Mouse (Mus musculus) urinary bladder, postnatal 14 days (tissue): Measurements from ENCODE around the gene Gm17402.
A peak's percentile ranks its signal among the peaks of the same experiment; 100 is the strongest.

ENCODE experiments used
- DNase-seq: peaks from one replicate; pipeline ENCODE4 v3.0.0; 2021; ENCODE audit warnings: low spot score

Gene Gm17402

DNA sequence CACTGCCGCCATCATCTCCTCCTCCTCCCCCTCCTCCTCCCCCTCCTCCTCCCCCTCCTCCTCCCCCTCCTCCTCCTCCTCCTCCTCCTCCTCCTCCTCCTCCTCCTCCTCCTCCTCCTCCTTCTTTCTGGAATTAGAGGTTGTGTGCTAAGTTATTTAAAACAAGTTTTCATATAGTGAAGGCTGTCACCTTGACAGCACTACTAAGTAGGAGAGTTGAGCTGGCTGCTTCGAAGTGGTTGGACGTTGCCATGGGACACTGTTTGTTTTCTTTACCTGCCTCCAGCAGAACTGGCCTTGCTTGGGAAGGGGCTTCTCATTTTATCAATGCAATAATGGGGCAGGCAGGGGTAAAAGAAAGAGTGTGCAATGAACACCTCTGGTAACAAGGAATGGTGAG is at the start of gene Gm17402:
TSS of gene Gm17402 (minus strand) at position 101 of the 400 bp plus-strand sequence.
- DNase-seq, result no peak

DNA sequence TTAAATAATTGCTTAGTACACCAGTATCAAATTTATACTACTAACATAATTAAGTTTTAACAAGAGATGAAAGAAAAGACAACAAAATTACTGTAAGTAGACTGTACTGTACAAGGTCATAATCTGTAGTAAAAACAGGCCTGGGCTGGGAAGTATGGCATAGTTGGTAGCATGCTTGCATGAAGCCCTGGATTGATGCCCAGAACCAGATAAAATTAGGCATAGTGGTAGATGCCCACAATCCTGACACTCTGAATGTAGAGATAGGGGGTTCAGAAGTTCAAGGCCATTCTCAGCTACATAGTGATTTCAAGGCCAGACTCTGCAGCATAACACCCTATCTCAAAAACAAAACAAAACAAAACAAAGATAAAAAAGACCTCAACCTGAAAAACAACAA is 3.3 kb upstream of the Gm17402 start:
- no peak for DNase-seq

DNA sequence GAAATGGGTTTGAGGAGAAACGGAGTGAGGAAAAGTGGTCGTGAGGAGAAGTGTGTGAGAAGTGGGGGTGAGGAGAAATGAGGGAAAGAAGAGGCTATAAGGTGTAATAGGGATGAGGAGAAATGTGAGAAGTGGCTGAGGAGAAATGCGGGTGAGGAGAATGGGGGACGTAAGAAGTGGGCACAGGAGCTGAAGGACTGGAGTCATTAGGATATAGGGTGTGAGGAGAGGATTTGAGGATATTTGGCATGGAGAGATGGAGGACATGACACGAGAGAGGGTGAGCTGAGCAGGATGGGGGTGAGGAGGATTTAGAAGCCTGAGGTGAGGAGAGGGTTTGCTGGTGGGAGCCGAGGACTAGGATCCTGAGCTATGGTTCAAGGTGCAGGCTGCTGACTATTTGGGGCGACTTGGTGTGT is 594 bp downstream of the Gm17402 start:
- DNase-seq, result no peak

DNA sequence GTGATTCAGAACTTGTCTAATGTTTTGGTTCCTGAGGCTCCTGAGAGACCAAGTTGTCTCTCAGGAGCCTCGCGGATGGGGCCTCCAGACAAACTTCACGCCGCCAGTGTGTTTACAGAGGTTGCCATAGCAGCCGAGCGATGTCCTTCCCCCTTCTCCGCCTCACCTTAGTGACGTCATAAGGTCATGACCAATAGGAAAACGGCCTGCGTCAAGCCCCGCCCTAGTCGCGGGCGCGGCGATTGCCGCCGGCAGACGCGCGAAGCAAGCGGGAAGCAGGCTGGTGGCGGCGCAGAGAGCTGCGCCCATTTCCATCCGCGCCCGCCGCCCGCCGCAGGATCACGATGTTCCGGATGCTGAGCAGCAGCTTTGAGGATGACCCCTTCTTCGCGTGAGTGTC is 1.1 kb downstream of the Gm17402 start, which contains the start of gene Mlf1:
TSS of gene Mlf1 (plus strand) at position 226 of the 400 bp plus-strand sequence.
- peak; percentile 85 for DNase-seq

DNA sequence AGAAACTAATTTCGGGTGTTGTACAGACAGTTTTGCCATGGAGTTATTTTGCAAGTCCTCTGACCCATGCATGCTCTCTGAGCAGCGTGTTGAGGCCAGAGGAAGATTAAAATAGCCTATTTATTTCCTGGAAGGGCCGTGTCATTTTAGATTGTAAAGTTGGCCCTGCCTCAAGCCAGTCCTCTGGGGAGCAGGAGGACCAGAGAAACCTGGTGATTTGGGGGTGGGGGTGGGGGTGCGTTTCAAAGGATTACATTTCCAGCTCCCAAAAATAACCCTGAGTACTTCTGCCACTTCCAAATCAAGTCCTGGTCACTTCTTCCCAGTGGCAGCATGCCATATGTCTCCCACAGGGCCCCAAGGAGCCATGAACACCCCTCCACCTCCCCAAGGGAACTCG is 2.2 kb downstream of the Gm17402 start:
- no peak for DNase-seq

DNA sequence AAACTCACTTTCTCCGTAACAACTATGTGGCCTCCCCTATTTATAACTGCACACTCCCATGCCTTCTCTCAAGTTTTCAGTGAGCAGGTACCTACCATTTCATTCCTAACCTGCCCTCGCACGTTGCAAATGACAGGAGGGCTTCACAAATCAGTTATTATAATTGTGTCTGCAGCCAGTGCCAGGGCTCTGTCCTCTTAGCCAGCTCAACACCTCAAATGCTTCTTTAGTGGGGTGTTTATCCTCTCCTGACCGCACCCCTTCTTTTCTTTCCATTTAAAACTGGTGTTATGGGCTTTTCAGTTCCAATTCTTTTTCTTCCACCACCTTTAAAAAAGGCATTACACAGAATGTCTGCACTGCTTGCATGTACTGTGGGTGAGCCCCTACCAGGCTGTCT is 2.8 kb downstream of the Gm17402 start:
- no peak for DNase-seq

DNA sequence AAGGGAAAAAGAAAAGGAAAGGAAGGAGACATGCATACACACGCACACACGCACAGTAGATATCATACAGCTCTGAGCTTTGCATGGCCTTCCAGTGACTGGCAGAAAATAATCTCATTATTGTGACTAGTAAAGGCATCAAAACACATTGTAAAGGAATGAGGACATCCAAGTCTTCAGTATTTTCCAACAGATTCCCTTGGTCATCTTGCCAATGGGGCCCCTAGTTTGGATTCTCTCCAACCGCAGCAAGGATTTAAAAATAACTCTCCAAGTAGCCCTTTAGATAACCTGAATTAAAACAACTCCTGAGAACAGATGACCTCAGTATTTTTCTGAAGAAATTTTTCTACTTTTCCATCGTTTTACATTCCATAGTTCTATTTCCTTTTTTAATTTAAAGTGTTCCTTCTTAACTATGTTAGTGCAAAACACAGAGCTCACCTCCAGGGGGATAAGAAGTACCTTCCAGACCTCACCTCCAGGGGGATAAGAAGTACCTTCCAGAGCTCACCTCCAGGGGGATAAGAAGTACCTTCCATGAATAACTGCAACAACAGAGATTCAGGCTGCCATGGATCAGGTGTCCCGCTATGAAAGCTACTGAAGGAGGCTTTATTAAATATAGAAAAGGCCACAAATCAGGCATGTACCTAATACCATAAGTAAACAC is 5.4 kb downstream of the Gm17402 start:
- DNase-seq, result no peak

DNA sequence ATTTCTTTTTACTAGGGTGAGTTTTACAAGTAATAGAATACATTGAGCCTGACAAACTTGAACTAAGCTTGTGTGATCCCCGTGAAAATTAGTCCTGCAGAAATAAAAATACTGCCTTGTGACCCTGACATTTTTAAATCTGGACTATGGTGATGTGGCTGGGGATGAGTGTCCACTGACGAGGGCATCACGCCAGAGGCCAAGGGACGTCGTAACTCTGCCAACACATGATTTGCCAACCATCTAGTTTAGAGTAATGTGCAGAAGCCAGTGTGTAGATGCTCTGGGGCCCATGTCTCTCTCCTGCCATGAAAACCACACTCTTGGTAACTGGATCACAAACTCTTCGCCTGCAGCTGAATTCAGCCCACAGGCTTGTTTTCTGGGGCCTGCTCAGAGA is 7.5 kb downstream of the Gm17402 start:
- DNase-seq, result no peak

DNA sequence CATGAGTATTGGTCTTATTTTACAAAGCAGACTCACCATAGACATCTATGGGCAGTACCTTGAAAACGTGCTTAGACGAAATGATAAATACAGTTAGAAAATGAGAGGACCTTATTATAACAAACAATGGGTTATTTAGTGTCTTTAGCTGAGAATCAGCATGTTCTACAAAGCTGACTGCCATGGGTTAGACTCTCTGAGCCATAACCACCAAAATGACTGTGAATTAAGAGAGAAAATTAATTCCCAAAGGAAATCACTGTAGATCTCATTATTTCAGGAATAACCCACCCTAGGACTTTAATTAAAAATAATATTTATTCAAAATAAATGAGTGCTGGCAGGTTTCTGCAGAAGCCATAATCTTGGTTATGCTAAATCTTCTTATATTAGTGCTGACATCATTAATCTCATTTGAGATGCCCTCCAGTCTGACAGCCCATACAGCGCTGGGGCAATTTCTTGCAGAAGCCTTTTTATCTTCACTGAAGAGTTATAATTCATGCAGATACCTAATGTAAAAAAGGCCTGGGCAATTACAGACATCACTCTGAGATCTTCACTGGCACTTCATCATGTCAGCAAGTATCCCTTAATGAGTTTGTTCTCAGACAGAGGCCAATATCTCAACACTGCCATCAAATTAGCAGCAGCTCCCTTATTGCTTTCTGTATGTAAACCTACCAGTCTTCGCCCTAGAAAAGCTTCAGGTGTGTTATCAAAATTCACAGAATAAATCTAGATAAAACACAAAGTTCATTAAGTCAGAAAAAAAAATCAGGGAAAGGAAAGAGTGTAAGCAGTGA is 8.7 kb downstream of the Gm17402 start:
- no peak for DNase-seq

DNA sequence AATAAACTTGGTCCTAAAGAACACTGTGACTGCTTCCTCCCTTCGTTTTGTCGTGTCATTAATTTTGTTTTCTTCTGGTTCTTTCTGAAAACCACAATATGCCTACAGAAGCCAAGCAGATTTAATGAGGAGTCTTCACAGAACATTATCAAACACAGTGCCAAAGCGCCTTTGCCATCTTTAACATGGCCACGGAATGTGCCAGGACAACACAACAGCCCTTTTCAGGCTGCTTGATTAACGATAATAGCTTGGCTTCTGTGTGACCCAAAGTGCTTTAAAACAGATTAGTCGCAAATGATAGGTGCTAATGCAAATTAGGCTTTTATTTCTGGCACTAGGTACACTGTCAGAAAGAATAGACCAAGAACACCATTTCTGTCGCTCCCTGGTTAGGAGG is 16.6 kb downstream of the Gm17402 start:
- no peak for DNase-seq

DNA sequence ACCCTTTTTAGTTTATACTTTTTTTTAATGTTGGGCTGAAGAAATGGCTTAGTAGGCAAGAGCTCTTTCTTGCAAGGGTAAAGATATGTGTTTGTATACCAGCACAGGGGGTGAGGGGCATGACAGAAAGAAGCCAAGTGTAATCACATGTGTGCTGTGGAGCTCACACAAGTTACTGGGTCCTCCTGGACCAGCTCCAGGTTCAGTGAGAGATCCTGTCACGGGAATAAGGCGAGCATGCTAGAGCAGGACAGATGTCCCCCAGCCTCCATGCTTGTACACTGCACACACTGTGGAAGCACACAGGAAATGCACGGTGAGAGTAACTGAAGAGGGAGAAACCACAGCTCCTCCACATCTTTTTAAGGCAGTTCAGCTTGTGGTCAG is 22.2 kb downstream of the Gm17402 start:
- DNase-seq, result no peak

DNA sequence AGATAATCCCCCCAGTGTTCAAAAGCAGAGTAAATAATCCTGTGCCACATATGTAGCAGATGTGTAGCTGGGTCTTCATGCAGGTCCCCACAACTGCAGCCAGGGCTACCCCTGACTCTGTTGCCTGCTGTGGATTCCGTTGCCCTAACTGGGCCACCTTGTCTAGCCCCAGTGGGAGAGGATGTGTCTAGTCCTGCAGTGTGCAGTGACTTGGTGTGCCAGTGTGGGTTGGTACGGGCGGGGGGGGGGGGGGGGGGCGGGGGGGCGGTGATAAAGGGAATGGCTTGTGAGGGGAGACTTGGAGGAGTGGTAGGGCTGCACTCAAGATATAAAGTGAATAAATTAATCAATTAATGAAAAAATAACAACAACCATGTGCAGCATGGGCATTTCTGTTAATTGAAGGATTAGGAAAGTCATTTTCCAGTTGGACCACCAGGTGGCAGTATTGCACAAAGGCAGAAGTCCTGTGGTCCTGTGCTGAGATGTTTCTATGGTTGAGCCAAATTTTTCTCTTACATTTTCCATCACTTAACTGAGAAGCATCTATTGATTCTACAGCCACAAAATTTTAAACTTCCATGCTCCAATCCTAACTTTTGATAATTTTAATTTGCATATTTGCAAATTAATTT is 22.7 kb downstream of the Gm17402 start:
- DNase-seq, result peak; percentile 36

DNA sequence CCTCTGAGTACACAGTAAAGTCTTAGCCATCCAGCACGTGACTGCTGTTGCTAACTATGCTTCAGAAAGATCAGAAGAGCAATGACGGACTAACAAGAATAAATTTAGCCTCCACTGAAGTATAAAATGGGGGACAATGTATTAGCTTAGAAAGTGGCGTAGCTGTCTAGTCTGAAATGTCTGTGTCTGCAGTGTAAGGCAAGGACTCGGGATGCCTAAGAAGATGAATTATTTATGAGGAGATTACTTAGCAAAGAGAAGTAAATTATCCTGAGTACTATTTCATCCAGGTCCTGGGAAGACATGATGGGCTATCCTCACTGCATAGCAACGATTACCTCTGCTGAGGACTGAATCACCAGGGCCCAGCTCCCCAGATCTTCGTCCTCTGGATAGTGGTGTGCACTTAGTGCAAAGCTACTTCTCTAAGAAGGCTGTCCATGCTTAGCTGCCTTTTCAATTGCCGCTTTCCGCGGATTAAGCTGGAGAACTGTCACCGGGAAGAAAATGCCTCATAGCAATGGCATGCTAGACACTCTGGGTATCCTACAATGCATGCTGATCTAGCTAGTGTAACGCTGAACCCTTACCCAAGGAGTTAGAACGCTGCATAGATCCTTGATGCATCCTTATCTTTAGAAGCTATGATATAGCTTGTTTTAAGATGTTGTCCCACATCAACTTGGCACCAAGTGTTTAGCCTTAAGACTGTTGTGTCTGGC is 23.4 kb downstream of the Gm17402 start:
- DNase-seq, result no peak

DNA sequence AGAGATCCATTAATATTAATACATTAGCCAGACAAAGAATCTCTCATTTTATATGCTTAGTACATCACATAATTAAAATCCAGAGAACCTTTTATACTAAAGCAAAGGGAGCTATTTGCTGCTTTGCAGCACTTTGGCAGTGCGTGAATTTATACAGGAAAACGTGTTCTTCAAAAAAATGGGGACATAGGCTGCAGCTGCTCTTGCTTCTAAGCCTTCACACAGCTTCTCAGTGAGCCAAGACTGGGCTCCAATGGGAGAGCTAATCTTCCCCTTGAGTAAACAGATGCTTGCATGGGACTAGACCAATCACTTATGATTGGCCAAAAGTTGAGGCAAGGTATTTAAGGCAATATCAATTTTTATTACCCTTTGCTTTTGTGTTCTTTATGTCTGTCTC is 28.3 kb downstream of the Gm17402 start:
- no peak for DNase-seq

DNA sequence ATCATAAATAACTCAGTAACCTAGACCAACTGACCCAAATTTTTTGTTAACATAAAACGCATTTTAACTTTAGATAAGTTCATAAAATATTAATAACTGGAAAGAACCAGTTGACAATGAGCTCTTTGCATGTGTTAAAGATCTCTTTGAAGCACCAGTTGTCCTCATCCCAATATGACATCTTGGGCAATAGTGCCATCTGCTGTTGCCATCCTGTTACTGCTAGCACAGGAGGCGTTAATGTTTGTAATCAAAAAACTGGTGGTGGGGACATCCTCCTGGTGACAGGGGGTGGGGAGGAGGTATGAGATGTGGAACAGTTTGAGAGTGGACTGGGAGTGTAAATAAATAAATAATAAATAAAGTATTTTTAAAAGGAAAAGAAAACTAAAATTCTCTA is 30.4 kb downstream of the Gm17402 start:
- DNase-seq, result peak; percentile 35

DNA sequence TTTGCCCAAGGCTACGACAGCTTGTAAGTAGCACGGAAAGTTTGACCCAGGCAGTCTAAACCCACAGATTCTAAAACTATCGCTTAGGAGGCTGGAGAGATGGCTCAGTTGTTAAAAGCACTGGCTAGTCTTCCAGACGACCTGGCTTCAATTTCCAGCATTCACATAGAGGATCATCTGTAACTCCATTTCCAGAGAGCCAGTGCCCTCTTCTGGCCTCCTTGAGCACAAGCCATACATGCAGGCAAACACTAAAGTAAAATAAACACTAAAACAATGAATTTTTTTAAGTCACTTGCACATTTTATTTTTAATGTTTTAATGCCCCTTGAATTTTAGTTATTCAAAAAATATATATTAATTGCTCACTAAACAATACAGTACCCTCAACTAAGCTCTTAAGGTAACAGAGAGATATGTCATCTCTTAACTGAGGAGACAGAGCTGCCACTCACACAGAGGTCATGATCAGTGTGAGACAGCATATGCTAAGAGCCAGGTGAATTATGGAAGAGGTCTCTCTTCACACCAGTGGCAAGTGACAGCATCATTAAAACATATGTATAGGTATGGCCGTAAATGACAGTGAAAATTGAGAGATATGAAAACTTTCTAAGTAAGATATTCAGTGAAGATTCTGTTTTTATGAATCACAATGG is 31.8 kb downstream of the Gm17402 start:
- no peak for DNase-seq

DNA sequence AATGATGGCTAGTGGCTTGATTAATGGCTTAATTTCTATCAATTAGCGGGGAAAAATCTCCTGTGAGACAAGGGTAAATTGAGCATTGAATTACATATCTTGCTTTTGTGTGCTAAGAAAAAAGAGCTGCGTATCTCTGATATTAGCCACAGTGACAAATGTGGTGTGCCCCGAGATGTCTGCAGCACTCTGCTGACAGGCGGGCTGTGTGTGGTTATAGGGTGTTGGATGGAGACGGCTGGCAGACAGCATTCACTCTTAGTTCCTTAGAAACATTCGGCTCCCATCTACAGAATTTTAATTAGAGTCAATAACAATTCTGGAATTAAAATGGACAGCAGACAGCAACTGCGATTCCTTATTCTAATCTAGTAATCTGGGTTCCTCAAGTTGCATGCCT is 34.0 kb downstream of the Gm17402 start:
- DNase-seq, result no peak

DNA sequence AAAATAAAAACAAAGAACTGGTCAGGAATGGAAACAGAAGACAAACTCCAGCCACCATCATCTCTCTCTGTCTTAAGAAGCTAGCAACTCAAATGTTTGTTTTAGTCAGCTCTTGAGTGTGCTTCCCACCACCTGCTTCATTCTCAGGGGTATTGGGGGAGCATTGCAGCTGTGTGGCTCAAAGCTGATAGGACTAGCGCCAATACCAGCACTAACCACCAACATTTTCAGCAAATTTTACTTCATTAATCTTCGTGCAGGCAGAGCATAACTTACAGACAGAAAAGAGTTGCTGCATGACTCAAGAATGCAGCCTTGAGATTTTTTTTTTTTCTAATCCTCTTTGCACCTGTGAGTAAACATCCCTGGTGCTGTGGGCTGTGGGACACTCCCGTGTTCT is 35.4 kb downstream of the Gm17402 start:
- DNase-seq, result no peak

DNA sequence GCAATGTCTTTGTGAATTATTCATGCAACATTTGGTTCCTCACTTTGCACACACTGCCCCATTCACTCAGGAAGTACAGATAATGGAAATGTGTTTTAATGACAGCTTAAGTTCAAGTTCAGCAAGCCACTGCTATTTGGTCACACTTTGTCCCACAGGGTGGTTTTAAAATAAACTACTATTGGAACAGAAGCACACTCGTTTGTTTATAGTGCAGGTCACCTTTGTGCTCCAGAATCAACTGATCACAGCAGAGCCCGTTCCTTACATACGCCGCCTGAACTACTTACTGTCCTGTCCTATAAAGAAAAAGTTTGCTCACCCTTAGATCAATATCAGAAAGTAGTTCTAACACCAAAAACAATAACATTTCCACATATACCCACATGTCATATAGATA is 52.5 kb downstream of the Gm17402 start:
- no peak for DNase-seq
